Mouse (Mus musculus): ENCODE data around the gene Plscr5.

Plscr5 gene

DNA sequence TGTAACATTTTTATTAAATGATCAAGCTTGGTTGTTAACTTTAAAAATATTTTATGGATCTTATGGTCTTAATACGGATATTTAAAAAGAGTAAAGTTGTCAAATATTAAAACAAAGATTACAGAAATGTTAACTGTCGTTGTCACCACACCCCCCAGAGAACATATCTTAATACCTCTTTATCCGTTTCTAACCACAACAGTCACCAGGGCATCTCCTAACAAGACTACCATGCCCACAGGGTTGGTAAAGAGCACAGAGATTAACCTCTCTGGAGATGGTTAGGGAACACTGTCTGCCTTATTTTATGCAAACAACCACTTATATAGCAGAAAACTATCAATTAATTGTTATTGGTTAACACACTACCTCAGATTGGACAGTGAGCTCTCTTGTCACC lies 34.1 kb downstream of the Plscr5 start:
- DNase-seq (ENCODE audit: low spot score in 2 of 2): no peak

DNA sequence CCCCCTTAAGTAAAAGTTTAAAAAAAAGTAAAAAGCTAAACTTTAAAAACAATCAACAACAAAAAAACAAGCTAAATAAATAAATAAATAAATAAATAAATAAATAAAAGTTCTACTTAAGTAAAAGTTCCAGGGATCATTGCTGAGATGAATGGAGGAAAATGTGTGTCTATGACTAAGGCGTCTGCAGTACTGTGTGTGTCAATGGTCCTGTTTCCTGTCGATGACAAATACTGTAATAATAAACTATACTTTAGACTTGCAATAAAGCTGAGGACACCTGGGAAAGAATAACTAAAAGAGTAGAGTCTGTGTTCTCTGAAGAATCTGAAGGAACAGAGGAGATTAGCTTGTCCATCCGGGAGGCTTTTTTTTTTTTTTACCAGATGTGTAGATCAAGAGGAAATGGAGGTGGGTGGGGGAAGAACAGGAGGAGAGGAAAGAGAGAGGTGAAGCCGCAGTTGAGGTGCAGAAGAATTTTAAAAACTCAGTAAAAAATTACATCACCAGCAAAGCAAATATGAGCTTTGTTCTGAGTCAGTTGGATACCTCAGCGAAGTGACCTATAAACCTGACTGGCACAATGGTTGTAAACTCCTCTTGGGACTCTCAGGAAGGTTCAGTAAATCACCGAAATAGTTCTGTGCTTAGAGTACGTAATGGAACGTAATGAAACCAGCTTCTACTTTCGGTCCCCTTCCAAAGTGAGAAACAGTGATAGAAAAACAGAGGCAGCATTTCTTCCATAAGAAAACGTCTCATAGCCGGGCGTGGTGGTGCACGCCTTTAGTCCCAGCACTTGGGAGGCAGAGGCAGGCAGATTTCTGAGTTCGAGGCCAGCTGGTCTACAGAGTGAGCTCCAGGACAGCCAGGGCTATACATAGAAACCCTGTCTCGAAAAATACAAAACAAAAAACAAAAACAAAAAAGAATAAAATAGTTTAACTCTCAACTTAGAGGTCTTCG lies 36.4 kb downstream of the Plscr5 start:
- no peak for DNase-seq (ENCODE audit: low spot score in 2 of 2)

DNA sequence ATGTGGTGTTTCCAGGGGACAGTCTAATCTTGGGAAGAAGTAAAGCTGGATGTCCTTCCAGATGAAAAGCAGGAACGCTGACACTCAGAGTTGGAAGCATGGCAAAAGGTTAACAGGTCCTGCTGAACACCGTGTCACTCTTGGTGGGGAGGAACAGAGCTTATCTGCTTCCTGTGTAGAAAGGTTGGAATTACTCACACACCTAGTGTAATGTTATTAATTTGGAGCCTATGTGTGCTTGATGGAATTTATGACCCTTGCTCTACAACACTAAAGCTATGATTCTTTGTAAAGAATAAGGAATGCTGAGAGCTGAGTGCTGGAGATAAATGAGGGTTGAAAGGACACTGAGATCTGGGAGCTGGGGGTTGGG lies 37.1 kb downstream of the Plscr5 start:
- DNase-seq (ENCODE audit: low spot score in 2 of 2): no peak

DNA sequence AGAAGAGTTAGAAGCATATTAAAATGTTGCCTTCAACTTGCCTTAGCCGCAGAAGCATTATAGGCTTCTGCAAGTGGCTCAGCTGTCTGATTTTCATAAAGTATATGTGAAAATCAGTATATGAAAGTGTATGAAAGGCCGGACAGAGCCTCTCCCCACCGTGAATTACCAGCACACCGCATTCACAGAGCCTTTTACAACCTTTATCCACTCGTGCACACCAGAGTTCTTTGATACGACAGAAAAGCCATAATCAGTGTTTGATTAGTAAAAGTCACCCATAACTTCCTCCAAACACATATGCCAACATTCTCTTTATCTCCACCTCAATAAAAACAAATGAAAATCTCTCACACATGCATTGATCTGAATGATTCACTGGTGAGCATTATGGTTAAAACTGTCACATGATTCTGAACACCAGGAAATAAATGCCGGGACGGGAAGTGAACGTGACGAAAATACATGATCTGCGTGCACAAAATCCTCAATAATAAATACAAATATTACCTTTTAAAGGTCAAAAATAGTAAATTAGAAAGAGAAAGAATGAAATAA lies 42.2 kb downstream of the Plscr5 start:
- DNase-seq (ENCODE audit: low spot score in 2 of 2): no peak

DNA sequence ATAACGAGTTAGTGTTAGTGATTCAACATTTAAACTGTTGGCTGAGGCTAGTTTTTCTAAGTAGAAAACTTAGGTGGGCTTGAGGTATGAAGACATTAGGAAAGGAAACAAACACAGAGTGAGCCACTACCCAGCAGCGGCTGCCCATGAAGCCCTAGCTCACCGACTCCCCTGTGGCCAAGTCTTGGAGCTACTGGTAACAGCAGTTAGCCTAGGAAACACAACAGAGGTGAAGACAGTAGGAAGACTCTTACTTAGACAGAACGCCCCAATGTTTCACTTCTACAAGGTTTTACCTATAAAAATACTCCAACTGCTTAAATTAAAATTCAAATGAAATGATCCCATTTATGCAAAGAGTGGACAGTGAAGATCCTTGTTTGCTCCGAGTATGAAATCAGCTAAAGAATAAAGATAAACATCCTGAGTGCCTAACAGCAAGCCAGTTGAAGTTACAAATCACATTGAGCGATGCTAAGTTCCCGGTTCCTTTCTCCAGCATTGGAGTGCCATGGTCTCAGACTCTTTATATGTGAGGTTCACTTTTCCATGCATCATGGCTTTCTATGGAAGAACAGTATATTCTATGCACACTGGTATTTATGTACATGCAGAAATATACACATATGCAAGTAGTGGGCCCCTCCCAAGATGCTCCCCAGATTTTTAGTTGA lies 56.2 kb downstream of the Plscr5 start:
- no peak for DNase-seq (ENCODE audit: low spot score in 2 of 2)

DNA sequence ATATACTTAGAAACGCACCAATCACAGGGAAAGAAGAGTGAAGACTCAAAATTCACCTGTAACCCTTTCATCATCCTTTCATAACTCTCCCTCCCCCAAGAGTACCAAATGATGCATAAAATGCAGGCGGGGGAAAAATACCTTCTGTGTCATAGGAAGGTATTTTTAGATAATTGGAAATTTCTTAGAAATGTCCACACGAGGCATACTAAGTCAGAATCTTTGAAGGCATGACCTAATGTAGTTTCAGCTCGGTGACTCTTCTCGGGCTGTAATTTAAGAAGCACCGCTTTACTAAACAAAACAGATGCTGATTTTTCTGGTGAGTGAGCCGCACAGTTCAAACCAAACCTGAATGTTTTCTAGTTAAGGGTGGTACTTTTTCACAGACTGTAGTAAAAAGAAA lies 56.7 kb downstream of the Plscr5 start, which contains the start of gene Plscr1:
Plscr1 (plus strand) TSS at position 304 of the 406 bp plus-strand sequence.
- DNase-seq (ENCODE audit: low spot score in 2 of 2): no peak

DNA sequence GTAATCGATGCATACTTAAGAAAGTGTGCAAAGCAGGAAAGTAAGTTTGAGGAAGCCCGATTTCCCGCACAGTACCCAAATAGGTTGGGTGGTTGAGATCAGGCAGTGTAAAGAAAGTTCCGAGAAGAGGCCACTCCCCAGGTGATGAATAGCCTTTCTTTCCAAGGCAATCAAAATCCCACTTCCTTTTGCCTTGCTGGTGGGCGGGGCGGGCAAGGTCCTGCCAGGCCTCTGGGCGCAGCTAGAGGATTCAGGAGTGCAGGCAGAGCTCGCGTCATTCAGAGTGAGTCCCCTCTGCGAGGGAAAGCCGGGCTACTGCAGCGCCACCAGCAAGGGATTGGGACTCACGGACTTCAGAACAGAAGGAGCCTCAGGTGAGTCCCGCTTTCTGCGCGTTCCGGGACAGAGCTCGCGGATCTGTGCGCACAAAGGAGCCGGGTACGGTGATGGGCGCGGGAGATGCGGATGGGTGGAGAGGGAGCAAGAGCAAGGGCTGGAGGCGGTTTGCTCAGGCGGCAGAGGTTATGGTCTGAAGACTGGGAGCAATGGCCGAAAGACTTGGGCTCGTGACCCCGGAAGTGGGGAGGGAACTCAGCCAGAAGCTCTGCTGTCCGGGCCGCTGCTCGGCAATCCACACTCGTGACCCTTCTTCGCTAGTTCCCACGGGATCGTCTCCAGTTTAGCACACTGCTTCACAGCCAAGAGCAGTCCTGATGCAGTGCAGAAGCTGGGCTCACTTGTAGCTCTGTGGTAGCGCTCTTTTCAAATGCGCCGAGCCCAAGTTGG lies 57.4 kb downstream of the Plscr5 start:
- DNase-seq (ENCODE audit: low spot score in 2 of 2): peak; percentile 50 to 56

DNA sequence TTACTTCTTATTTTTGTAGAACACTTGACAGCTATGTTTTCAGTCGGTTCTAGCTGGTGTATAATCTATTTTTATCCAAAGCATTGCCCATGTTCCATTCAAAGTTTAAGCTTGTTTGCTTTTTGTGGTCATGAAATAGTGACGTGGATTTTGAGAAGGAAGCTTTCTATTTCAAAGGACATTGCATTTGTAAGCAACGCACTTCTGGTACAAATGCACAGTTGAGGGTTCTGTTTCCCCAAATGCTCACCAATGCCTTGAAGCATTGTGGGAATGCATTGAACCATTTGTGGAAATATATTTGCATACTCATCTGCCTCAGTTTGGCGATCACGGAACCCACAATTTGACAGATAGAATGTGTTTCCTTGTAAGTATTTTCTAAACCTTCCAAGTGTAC lies 60.0 kb downstream of the Plscr5 start:
- no peak for DNase-seq (ENCODE audit: low spot score in 2 of 2)

DNA sequence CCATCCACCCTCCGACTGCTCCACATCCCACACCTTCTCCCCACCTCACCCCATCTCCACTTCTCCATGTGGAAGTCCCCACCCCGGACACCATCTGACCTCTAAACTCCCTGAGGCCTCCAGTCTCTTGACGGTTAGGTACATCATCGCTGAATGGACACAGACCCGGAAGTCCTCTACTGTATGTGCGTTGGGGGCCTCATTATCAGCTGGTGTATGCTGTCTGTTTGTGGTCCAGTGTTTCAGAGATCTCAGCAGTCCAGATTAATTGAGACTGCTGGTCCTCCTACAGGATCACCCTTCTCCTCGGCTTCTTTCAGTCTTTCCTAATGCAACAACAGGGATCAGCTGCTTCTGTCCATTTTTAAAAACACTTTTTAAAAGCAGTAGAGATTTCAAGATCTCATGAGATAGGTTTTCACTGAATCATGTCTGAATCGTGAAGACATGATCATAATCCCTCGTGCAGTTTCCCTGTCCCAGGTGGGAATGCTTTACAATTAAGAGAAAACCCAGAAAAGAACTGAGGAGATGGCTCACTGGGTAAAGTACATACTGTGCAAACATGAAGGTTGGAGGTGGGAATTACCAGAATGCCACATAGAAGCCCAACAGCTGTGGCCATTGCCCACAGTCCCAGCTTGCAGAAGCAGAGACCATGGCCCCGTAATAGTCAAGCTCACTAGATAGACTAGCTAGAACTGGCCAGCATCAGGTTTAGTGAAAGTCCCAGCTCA lies 61.0 kb downstream of the Plscr5 start:
- DNase-seq (ENCODE audit: low spot score in 2 of 2): no peak
